Mouse (Mus musculus): Measurements from ENCODE around the gene Proser1.

Proser1 gene

GRCm38 (mm10) chr3:53463046-53463764 is at the start of gene Proser1, which contains the start of gene Nhlrc3:
Gene Proser1, plus strand, starts transcription at chr3:53463666.
Gene Nhlrc3, minus strand, starts transcription at chr3:53463332.
- in situ Hi-C loops (cut with MboI, MseI): loop anchor here (10.0 kb wide), 1 partner anchor 402 kb away; the partner anchor contains the start of gene Ufm1

GRCm38 (mm10) chr3:53413959-53414358 is 49.5 kb upstream of the Proser1 start:
- in situ Hi-C loops (cut with MboI, MseI): no loop called here

- in situ Hi-C loops (cut with MboI, MseI): loop anchor here (5.0 kb wide), 1 partner anchor 351 kb away; no protein-coding TSS in a partner anchor
These were observed 47.4 kb upstream of the Proser1 start for GRCm38 (mm10) chr3:53416036-53416506.

GRCm38 (mm10) chr3:53417701-53418100 is 45.8 kb upstream of the Proser1 start:
- in situ Hi-C loops (cut with MboI, MseI): loop anchor here (5.0 kb wide), 1 partner anchor 350 kb away; no protein-coding TSS in a partner anchor

GRCm38 (mm10) chr3:53421656-53422055 is 41.8 kb upstream of the Proser1 start:
- in situ Hi-C loops (cut with MboI, MseI): no loop called here

- in situ Hi-C loops (cut with MboI, MseI): no loop called here
These were observed 40.8 kb upstream of the Proser1 start for GRCm38 (mm10) chr3:53422691-53423090.

GRCm38 (mm10) chr3:53423576-53423975 is 39.9 kb upstream of the Proser1 start:
- in situ Hi-C loops (cut with MboI, MseI): no loop called here

- in situ Hi-C loops (cut with MboI, MseI): no loop called here
These were observed 28.9 kb upstream of the Proser1 start for GRCm38 (mm10) chr3:53434610-53435009.

GRCm38 (mm10) chr3:53436550-53436949 is 26.9 kb upstream of the Proser1 start:
- in situ Hi-C loops (cut with MboI, MseI): no loop called here

GRCm38 (mm10) chr3:53445540-53445939 is 17.9 kb upstream of the Proser1 start:
- in situ Hi-C loops (cut with MboI, MseI): loop anchor here (5.0 kb wide), 1 partner anchor 1188 kb away; no protein-coding TSS in a partner anchor

GRCm38 (mm10) chr3:53446801-53447200 is 16.7 kb upstream of the Proser1 start:
- in situ Hi-C loops (cut with MboI, MseI): loop anchor here (5.0 kb wide), 1 partner anchor 1190 kb away; no protein-coding TSS in a partner anchor

GRCm38 (mm10) chr3:53448208-53448607 is 15.3 kb upstream of the Proser1 start:
- in situ Hi-C loops (cut with MboI, MseI): loop anchor here (5.0 kb wide), 1 partner anchor 1191 kb away; no protein-coding TSS in a partner anchor

- in situ Hi-C loops (cut with MboI, MseI): loop anchor here (5.0 kb wide), 1 partner anchor 428 kb away; no protein-coding TSS in a partner anchor
These were observed 12.8 kb upstream of the Proser1 start for GRCm38 (mm10) chr3:53450666-53451065.

- in situ Hi-C loops (cut with MboI, MseI): loop anchor here (5.0 kb wide), 1 partner anchor 430 kb away; no protein-coding TSS in a partner anchor
These were observed 11.1 kb upstream of the Proser1 start for GRCm38 (mm10) chr3:53452351-53452750.

GRCm38 (mm10) chr3:53453346-53453745 is 10.1 kb upstream of the Proser1 start:
- in situ Hi-C loops (cut with MboI, MseI): loop anchor here (5.0 kb wide), 1 partner anchor 431 kb away; no protein-coding TSS in a partner anchor

- in situ Hi-C loops (cut with MboI, MseI): loop anchor here (5.0 kb wide), 1 partner anchor 432 kb away; no protein-coding TSS in a partner anchor
These were observed 9.5 kb upstream of the Proser1 start for GRCm38 (mm10) chr3:53454005-53454404.

GRCm38 (mm10) chr3:53454561-53454960 is 8.9 kb upstream of the Proser1 start:
- in situ Hi-C loops (cut with MboI, MseI): loop anchor here (5.0 kb wide), 1 partner anchor 432 kb away; no protein-coding TSS in a partner anchor

- in situ Hi-C loops (cut with MboI, MseI): loop anchor here (5.0 kb wide), 1 partner anchor 433 kb away; no protein-coding TSS in a partner anchor
These were observed 8.5 kb upstream of the Proser1 start for GRCm38 (mm10) chr3:53454984-53455383.

GRCm38 (mm10) chr3:53457750-53458149 is 5.7 kb upstream of the Proser1 start:
- in situ Hi-C loops (cut with MboI, MseI): no loop called here

- in situ Hi-C loops (cut with MboI, MseI): loop anchor here (10.0 kb wide), 1 partner anchor 405 kb away; the partner anchor contains the start of gene Ufm1
These were observed 3.4 kb upstream of the Proser1 start for GRCm38 (mm10) chr3:53460106-53460505.

GRCm38 (mm10) chr3:53462701-53463045 is 793 bp upstream of the Proser1 start:
- in situ Hi-C loops (cut with MboI, MseI): loop anchor here (10.0 kb wide), 1 partner anchor 402 kb away; the partner anchor contains the start of gene Ufm1

GRCm38 (mm10) chr3:53463765-53464114 is 274 bp downstream of the Proser1 start:
- in situ Hi-C loops (cut with MboI, MseI): loop anchor here (10.0 kb wide), 1 partner anchor 401 kb away; the partner anchor contains the start of gene Ufm1

All from T-helper 1 cell (primary cell).